Mouse (Mus musculus): Measurements from ENCODE around the gene B3galt6. TPM values are rescaled to one million over a fixed set of nuclear protein-coding genes. Genes with fewer than 3 reads are reported as not detected.

B3galt6 gene
- polyA plus RNA-seq (2016; fragmentation: Nextera tagmentation; extraction: Ambion mirVana), result 16.1 and 16.8 TPM in 2 replicates

DNA sequence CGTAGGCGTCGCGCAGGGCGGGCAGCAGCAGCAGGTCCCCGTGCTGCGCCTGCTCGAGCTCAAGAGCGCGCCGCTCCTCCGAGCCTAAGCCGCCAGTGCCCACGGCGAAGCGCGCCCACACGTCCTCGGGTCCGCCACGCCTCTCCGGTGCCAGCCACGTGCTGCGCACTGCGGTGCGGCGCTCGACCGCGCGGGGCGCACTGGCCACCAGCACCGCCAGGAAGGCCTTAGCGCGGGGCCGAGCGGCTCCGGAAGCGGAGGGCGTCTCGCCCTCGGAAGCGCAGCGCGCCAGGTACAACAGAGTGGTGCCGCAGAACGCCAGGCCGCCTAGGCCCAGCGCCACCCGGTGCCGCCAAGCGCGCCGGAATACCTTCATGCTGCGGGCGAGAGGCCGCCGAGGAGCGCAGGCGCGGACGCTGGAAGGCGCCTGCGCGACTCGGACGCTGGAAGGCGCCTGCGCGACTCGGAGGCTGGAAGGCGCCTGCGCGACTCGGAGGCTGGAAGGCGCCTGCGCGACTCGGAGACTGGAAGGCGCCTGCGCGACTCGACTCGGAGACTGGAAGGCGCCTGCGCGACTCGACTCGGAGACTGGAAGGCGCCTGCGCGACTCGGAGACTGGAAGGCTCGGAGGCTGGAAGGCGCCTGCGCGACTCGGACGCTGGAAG lies at the start of gene B3galt6, which contains the start of gene Sdf4:
B3galt6 (minus strand) TSS at position 409 of the 665 bp plus-strand sequence.
Sdf4 (plus strand) TSS at position 632 of the 665 bp plus-strand sequence.
- Histone ChIP-seq H3K27me3 (no peaks in the 10 kb centered on the region), H3K4me2 (peak within 1 kb of the TSS; percentile 94), H3K9me3 (no peaks in the 10 kb centered on the region), H3K9ac (replicated peaks) (peak within 1 kb of the TSS; percentile 83), H3K36me3 (peaks cover 20% of the 10 kb centered on the region), H3K4me1 (replicated peaks) (peaks cover 19% of the 10 kb centered on the region), H3K4me3 (replicated peaks) (peak within 1 kb of the TSS; percentile 83), H3K27ac (peak within 1 kb of the TSS; percentile 96)
- peak; percentile 76 for ATAC-seq (ENCODE audit: insufficient number of reproducible peaks, insufficient read depth, low FRiP score, low TSS enrichment, low read depth)
- WGBS, result under 1% methylated on average over 99 of the region's 99 CpGs

DNA sequence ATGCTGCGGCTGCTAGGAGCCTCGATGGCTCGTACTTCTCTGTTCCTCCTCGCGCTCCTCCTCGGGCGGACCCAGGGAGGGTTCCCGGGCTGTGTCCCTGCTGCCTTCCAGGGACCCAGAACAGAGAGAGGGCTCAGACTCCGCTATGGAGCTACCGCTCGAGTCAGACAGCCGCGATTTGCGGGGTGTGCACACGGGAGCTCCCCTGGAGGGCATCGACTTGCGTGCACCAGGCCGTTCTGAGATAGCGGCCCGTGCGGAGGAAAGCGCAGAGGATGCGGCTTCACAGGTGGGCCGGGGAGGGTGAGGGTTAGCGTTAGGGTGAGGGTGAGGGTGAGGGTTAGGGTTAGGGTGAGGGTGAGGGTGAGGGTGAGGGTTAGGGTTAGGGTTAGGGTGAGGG lies 42.5 kb upstream of the B3galt6 start:
- peak overlapping the region; percentile 46 for H3K4me2 ChIP-seq
- no peak overlapping the region for H3K27ac ChIP-seq
- 7% methylated on average over 25 of the region's 25 CpGs for WGBS
- H3K27me3 ChIP-seq, result peaks cover 30% of the 10 kb centered on the region
- H3K36me3 ChIP-seq, result no peaks in the 10 kb centered on the region
- no peaks in the 10 kb centered on the region for H3K9me3 ChIP-seq
- 0 out of 2 replicates have a peak overlapping the region, but pooled peaks have one; percentile 8 for H3K9ac ChIP-seq (replicated peaks)
- ATAC-seq (ENCODE audit: insufficient number of reproducible peaks, insufficient read depth, low FRiP score, low TSS enrichment, low read depth), result no peak
- peaks cover 25% of the 10 kb centered on the region for H3K4me1 ChIP-seq (replicated peaks)
- peak overlapping the region; percentile 15 for H3K4me3 ChIP-seq (replicated peaks)

DNA sequence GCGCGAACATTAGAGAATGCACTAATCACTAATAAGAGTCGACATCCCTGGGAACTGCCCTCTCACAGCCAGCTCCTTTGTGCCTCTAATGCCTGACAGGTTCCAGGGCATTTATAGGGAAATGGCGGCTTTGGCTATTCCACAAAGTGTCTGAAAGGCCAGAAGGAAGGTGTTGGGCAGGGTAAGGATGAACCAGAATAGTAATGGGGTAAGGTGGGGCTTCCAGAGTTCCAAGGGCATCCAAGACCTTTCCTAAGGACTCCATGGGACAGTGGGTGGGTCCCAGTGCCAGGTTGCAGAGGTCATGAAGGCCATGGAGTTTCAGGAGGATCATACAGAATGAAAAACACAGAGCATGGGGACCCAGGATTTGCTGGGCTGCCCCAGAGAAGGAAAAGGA lies 41.9 kb upstream of the B3galt6 start:
- no peak for ATAC-seq (ENCODE audit: insufficient number of reproducible peaks, insufficient read depth, low FRiP score, low TSS enrichment, low read depth)
- Histone ChIP-seq H3K36me3 (peaks cover 3% of the 10 kb centered on the region; the same call in 1 of the 2 replicates), H3K4me3 (replicated peaks) (peak overlapping the region; percentile 15), H3K9me3 (no peaks in the 10 kb centered on the region), H3K27me3 (peaks cover 30% of the 10 kb centered on the region), H3K4me1 (replicated peaks) (peaks cover 25% of the 10 kb centered on the region), H3K4me2 (0 out of 2 replicates have a peak overlapping the region, but pooled peaks have one; percentile 46), H3K27ac (no peak overlapping the region), H3K9ac (replicated peaks) (no peak overlapping the region)
- 65% methylated on average over 4 of the region's 4 CpGs for WGBS

DNA sequence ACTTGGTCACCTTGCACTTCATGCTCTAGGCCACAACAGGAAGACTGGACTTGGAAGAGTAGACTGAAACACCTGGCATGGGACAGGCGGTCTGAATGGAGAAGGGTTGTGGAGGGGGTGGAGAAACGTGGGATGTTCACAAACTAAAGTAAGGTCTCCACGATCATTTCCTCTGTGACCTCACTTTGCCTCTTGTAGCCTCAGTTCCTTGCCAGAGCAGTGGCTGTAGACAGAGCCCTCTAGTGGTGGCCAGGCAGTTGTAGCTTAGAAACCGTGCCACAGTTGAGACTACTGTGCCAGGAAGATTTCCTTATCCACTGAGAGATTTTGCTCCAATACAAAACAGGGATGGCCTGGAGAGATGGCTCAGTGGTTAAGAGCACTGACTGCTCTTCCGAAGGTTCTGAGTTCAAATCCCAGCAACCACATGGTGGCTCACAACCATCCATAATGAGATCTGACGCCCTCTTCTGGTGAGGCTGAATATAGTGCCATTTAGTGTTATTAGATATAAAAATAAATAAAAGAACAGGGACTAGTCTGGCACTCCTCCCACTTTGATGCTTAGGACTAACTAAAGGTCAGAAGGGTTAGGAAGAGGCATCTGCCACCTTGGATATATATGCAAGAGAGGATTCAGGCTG lies 41.1 kb upstream of the B3galt6 start:
- no peak overlapping the region for H3K9ac ChIP-seq (replicated peaks)
- 53% methylated on average over 6 of the region's 6 CpGs for WGBS
- H3K27ac ChIP-seq, result no peak overlapping the region
- H3K4me3 ChIP-seq (replicated peaks), result no peak overlapping the region
- no peak overlapping the region for H3K4me2 ChIP-seq
- no peak for ATAC-seq (ENCODE audit: insufficient number of reproducible peaks, insufficient read depth, low FRiP score, low TSS enrichment, low read depth)
- no peaks in the 10 kb centered on the region for H3K9me3 ChIP-seq
- peaks cover 30% of the 10 kb centered on the region for H3K27me3 ChIP-seq
- H3K36me3 ChIP-seq, result peaks cover 6% of the 10 kb centered on the region
- H3K4me1 ChIP-seq (replicated peaks), result peaks cover 25% of the 10 kb centered on the region

DNA sequence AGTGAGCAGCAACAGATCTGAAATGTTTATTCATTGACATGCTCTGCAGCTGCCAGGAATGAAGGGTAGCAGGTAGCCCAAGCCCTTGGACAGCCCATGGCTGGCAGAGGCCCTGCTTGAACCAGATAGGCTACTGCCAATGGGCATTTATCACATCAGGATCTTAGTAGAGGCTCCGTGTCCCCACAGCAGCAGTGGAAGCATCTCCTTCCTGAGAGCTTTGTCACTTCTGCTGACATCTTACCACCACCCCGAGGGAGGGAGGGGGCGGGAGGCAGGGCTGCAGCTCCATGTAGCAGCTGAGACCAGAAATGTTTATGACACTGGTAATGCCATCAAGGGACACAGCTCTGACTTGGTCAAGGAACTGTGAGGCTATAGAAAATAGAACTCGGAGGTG lies 40.4 kb upstream of the B3galt6 start:
- H3K4me3 ChIP-seq (replicated peaks), result no peak overlapping the region
- WGBS, result 89% methylated on average over 4 of the region's 4 CpGs
- H3K4me2 ChIP-seq, result peak overlapping the region; percentile 75; the same call in 1 of the 2 replicates

DNA sequence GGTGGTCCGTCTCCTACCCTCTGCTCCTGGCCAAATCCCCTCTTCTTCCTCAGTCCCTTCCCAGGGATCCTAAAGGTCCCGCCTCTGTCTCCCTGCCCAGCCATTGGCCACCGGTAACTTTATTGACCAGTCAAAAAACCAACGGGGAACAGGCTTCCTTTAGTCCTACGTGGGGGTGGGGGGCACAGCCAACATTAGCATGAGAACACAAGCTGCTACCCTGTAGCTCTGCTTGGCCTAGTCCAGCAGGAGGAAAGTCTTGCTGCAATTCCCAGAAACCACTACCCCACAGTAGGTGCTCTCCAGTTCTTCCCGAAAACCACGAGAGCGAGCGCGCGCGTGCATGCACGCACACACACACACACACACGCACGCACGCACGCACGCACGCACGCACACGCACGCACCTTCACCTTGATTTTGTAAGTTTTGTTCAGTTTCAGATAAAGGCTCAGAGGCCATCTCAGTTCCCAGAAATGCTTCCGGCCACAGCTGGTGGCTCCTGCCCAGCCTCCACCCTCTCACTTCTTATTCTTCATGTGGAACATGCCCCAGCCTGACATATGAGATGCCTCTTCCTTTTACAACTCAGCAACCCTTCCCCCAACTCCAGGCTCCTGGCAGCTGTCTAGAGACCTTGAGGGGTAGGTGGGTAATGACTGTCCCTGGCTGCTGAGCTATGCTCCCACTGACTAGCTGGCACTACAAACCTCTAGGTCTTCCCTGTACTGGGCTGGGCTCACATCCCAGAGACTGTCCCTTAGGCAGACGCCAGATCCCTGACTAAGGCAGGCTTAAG lies 39.3 kb upstream of the B3galt6 start:
- Histone ChIP-seq H3K9me3 (no peaks in the 10 kb centered on the region), H3K27me3 (peaks cover 28% of the 10 kb centered on the region), H3K4me3 (replicated peaks) (peak overlapping the region; percentile 49), H3K27ac (peak overlapping the region; percentile 95), H3K36me3 (peaks cover 24% of the 10 kb centered on the region), H3K9ac (replicated peaks) (peak overlapping the region; percentile 60), H3K4me1 (replicated peaks) (peaks cover 25% of the 10 kb centered on the region), H3K4me2 (peak overlapping the region; percentile 75)
- ATAC-seq (ENCODE audit: insufficient number of reproducible peaks, insufficient read depth, low FRiP score, low TSS enrichment, low read depth), result peak; percentile 88
- WGBS, result under 1% methylated on average over 24 of the region's 24 CpGs

More for the DNA sequence above, 40.4 kb upstream of the B3galt6 start:
- no peak for ATAC-seq (ENCODE audit: insufficient number of reproducible peaks, insufficient read depth, low FRiP score, low TSS enrichment, low read depth)
- Histone ChIP-seq H3K27ac (peak overlapping the region; percentile 95), H3K9ac (replicated peaks) (no peak overlapping the region), H3K36me3 (peaks cover 13% of the 10 kb centered on the region), H3K4me1 (replicated peaks) (peaks cover 25% of the 10 kb centered on the region), H3K27me3 (peaks cover 30% of the 10 kb centered on the region), H3K9me3 (no peaks in the 10 kb centered on the region)

DNA sequence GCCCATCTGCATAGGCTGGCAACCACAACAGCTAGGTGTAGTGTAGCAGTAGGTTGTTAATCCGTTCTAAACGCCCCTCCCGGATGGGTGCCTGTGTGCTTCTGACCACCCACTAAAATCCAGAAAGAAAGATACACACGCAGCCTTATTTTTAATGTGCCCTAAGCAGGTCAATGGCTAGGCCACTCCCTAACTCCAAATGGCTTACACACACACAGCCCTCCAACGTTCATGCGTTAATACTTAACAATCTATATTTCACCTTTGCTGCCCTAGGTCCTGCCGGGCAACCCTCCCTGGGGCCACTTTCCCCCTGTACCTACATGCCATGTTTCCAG lies 38.8 kb upstream of the B3galt6 start:
- Histone ChIP-seq H3K9me3 (no peaks in the 10 kb centered on the region), H3K27ac (peak overlapping the region; percentile 95), H3K36me3 (peaks cover 28% of the 10 kb centered on the region), H3K9ac (replicated peaks) (peak overlapping the region; percentile 60), H3K27me3 (peaks cover 26% of the 10 kb centered on the region), H3K4me2 (peak overlapping the region; percentile 75), H3K4me3 (replicated peaks) (peak overlapping the region; percentile 49), H3K4me1 (replicated peaks) (peaks cover 25% of the 10 kb centered on the region)
- no peak; the same call in 1 of the 2 replicates for ATAC-seq (ENCODE audit: insufficient number of reproducible peaks, insufficient read depth, low FRiP score, low TSS enrichment, low read depth)
- 4% methylated on average over 7 of the region's 7 CpGs for WGBS

DNA sequence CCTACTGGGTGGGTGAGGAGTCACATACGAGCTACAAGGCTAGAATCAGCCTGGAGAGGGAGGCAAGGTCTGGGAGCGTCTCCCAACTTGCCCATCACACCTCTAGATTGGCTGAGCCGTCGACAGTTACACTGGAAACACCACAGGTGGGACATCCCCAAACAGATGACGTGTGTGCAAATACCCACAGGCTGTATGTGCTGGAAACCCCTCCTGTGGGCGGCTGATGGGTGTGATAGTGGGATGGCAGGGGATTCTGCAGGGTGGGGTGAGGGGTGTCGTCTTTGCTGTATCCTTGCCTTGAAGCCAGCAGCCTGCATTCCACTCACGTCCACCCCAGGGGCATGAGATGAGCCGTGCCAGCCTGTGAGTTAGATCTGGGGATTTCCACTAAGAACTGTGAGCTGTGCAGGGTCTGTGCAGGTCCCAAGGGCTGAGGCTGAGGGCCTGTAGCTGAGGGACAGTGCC lies 38.2 kb upstream of the B3galt6 start:
- Histone ChIP-seq H3K27ac (peak overlapping the region; percentile 95), H3K9ac (replicated peaks) (peak overlapping the region; percentile 60), H3K4me1 (replicated peaks) (peaks cover 25% of the 10 kb centered on the region), H3K4me3 (replicated peaks) (peak overlapping the region; percentile 49), H3K36me3 (peaks cover 34% of the 10 kb centered on the region), H3K4me2 (peak overlapping the region; percentile 75), H3K27me3 (peaks cover 21% of the 10 kb centered on the region), H3K9me3 (no peaks in the 10 kb centered on the region)
- WGBS, result 62% methylated on average over 9 of the region's 9 CpGs
- ATAC-seq (ENCODE audit: insufficient number of reproducible peaks, insufficient read depth, low FRiP score, low TSS enrichment, low read depth), result no peak

DNA sequence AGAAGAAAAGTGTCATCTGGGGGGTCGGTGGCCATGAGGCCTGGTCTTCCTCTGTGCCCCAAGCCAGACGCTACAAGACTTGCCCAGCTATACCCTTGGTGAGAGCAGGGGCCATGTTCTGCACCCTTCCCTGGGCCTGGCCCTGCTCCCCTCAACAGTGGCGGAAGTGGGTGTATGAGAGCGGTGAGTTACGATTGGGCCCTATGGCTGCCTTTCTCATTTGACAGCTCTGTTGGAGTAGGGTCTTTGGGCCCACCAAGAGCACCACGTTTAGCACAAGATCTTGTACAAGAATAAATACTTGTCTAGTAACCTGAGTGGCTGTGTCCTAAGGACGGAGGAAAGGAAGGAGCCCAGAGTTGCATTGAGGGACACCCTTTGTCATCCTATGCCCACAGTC lies 36.1 kb upstream of the B3galt6 start:
- H3K36me3 ChIP-seq, result peaks cover 38% of the 10 kb centered on the region
- peaks cover 22% of the 10 kb centered on the region for H3K4me1 ChIP-seq (replicated peaks)
- no peak overlapping the region for H3K4me2 ChIP-seq
- no peak for ATAC-seq (ENCODE audit: insufficient number of reproducible peaks, insufficient read depth, low FRiP score, low TSS enrichment, low read depth)
- 89% methylated on average over 7 of the region's 7 CpGs for WGBS
- no peaks in the 10 kb centered on the region for H3K9me3 ChIP-seq
- no peak overlapping the region for H3K4me3 ChIP-seq (replicated peaks)
- H3K9ac ChIP-seq (replicated peaks), result no peak overlapping the region
- H3K27me3 ChIP-seq, result no peaks in the 10 kb centered on the region
- no peak overlapping the region for H3K27ac ChIP-seq

DNA sequence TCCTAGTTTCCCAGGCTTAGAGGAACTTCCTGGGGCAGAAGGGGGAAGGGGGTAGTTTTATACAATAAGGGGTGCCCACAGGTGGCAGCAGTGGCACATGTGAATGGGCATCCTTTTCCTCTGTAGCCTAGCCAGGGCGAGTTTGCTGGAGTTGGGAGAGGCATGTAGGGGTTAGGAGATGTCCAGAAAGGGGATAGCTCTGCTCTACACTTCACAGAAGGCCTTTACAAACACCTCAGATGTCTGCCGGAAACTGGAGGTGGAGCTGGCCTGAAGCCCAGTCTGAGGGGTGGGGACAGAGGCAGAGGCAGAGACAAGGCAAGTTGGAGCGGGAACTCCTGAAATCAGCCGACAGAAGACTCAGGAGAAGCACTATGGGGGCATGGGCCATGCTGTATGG lies 33.6 kb upstream of the B3galt6 start, which contains the start of gene Tnfrsf18:
Tnfrsf18 (plus strand) TSS at position 152 of the 400 bp plus-strand sequence.
- no peak within 1 kb of the TSS for H3K4me3 ChIP-seq (replicated peaks)
- no peaks in the 10 kb centered on the region for H3K9me3 ChIP-seq
- no peak within 1 kb of the TSS for H3K9ac ChIP-seq (replicated peaks)
- no peak within 1 kb of the TSS for H3K27ac ChIP-seq
- H3K27me3 ChIP-seq, result no peaks in the 10 kb centered on the region
- WGBS, result 55% methylated on average over 4 of the region's 4 CpGs
- ATAC-seq (ENCODE audit: insufficient number of reproducible peaks, insufficient read depth, low FRiP score, low TSS enrichment, low read depth), result no peak
- peaks cover 41% of the 10 kb centered on the region for H3K36me3 ChIP-seq
- H3K4me2 ChIP-seq, result no peak within 1 kb of the TSS
- H3K4me1 ChIP-seq (replicated peaks), result peaks cover 9% of the 10 kb centered on the region

DNA sequence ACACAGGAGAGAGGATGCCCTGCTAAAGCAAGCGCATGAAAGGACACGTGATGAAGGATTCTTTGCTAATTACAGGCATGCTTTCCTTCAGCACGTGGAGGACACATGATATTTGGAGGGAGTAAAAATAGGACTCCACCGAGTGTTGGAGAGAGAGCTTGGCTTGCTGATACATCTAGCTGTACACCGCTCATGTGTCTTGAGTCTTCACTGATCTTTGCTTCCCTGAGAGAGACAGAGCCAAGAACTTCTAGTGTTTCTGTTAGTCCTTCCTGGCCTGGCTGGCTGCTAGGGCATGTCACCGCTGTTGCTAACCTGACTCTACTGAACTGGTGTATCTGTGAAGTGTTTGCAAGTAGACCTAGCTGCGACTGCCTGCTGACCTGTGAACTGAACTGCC lies 31.7 kb upstream of the B3galt6 start:
- Histone ChIP-seq H3K4me3 (replicated peaks) (no peak overlapping the region), H3K4me2 (no peak overlapping the region), H3K4me1 (replicated peaks) (no peaks in the 10 kb centered on the region), H3K9ac (replicated peaks) (no peak overlapping the region), H3K36me3 (peaks cover 49% of the 10 kb centered on the region), H3K27ac (no peak overlapping the region), H3K27me3 (no peaks in the 10 kb centered on the region), H3K9me3 (no peaks in the 10 kb centered on the region)
- ATAC-seq (ENCODE audit: insufficient number of reproducible peaks, insufficient read depth, low FRiP score, low TSS enrichment, low read depth), result no peak
- WGBS, result 93% methylated on average over 7 of the region's 7 CpGs
